Mouse (Mus musculus) E14TG2a.4 (cell line): ENCODE measurements around the gene Rbms3.

Experiments
- H3K27me3 ChIP-seq: 2 replicates; pipeline ENCODE4 v1.6.1; 2014; ENCODE audit warnings: low read length, control low read depth; ENCODE audit not compliant: insufficient read depth
- H3K36me3 ChIP-seq: 2 replicates; pipeline ENCODE4 v1.6.1; 2014; ENCODE audit warnings: low read length, control low read depth; ENCODE audit not compliant: insufficient read depth
- H3K4me1 ChIP-seq: replicated peaks from 2 replicates; pipeline ENCODE4 v1.6.1; 2014; ENCODE audit warnings: low read depth, low read length, control low read depth
- H3K4me3 ChIP-seq: replicated peaks from 2 replicates; pipeline ENCODE4 v1.5.1; 2014; ENCODE audit warnings: mild to moderate bottlenecking, low read length
- H3K9me3 ChIP-seq: 2 replicates; pipeline ENCODE4 v1.6.1; 2014; ENCODE audit warnings: low read length, control low read depth
- CTCF ChIP-seq: conservative IDR thresholded peaks from 2 replicates; pipeline ENCODE4 v1.5.1; 2014; ENCODE audit warnings: low read length
- NANOG ChIP-seq: IDR thresholded peaks from 2 replicates; pipeline ENCODE4 v1.6.1; 2014; ENCODE audit warnings: borderline replicate concordance, low read length, mixed read lengths
- POU5F1 ChIP-seq: IDR thresholded peaks from 2 replicates; pipeline ENCODE4 v1.6.1; 2014; ENCODE audit warnings: low read length, borderline replicate concordance

The Rbms3 gene

GRCm38 (mm10) chr9:117216026-117216755 lies 413.5 kb downstream of the Rbms3 start:
- Histone ChIP-seq H3K27me3 (no peaks in the 10 kb centered on the region), H3K4me3 (no peak overlapping the region), H3K4me1 (no peaks in the 10 kb centered on the region), H3K9me3 (no peaks in the 10 kb centered on the region), H3K36me3 (no peaks in the 10 kb centered on the region)
- no peak for TF ChIP-seq NANOG
- TF ChIP-seq POU5F1: no peak
- no peak for TF ChIP-seq CTCF

GRCm38 (mm10) chr9:117212023-117212422 lies 417.7 kb downstream of the Rbms3 start:
- Histone ChIP-seq H3K4me1 (no peaks in the 10 kb centered on the region), H3K4me3 (no peak overlapping the region), H3K9me3 (no peaks in the 10 kb centered on the region), H3K27me3 (no peaks in the 10 kb centered on the region), H3K36me3 (no peaks in the 10 kb centered on the region)
- TF ChIP-seq NANOG (no peak), POU5F1 (no peak), CTCF (no peak)

GRCm38 (mm10) chr9:117210344-117210743 lies 419.4 kb downstream of the Rbms3 start:
- Histone ChIP-seq H3K9me3 (no peaks in the 10 kb centered on the region), H3K4me1 (no peaks in the 10 kb centered on the region), H3K4me3 (no peak overlapping the region), H3K36me3 (no peaks in the 10 kb centered on the region), H3K27me3 (no peaks in the 10 kb centered on the region)
- TF ChIP-seq POU5F1: no peak
- TF ChIP-seq CTCF: no peak
- TF ChIP-seq NANOG: no peak

GRCm38 (mm10) chr9:117205395-117205794 lies 424.3 kb downstream of the Rbms3 start:
- H3K4me1 ChIP-seq: no peaks in the 10 kb centered on the region
- no peaks in the 10 kb centered on the region for H3K27me3 ChIP-seq
- H3K36me3 ChIP-seq: no peaks in the 10 kb centered on the region
- H3K4me3 ChIP-seq: no peak overlapping the region
- TF ChIP-seq CTCF (no peak), POU5F1 (no peak), NANOG (no peak)
- H3K9me3 ChIP-seq: no peaks in the 10 kb centered on the region

GRCm38 (mm10) chr9:117200067-117200658 lies 429.6 kb downstream of the Rbms3 start:
- H3K36me3 ChIP-seq: no peaks in the 10 kb centered on the region
- TF ChIP-seq CTCF (no peak), POU5F1 (no peak), NANOG (no peak)
- H3K4me3 ChIP-seq: no peak overlapping the region
- no peaks in the 10 kb centered on the region for H3K4me1 ChIP-seq
- H3K9me3 ChIP-seq: no peaks in the 10 kb centered on the region
- no peaks in the 10 kb centered on the region for H3K27me3 ChIP-seq

- Histone ChIP-seq H3K36me3 (no peaks in the 10 kb centered on the region), H3K4me3 (no peak overlapping the region)
- TF ChIP-seq POU5F1 (no peak), NANOG (no peak), CTCF (no peak)
Observed at GRCm38 (mm10) chr9:117197531-117197930, 432.2 kb downstream of the Rbms3 start.

GRCm38 (mm10) chr9:117192565-117193540 lies 436.9 kb downstream of the Rbms3 start:
- Histone ChIP-seq H3K4me3 (no peak overlapping the region), H3K36me3 (no peaks in the 10 kb centered on the region), H3K9me3 (no peaks in the 10 kb centered on the region), H3K27me3 (no peaks in the 10 kb centered on the region), H3K4me1 (peaks cover 6% of the 10 kb centered on the region)
- TF ChIP-seq POU5F1 (no peak), NANOG (no peak), CTCF (no peak)

More at GRCm38 (mm10) chr9:117197531-117197930, 432.2 kb downstream of the Rbms3 start:
- Histone ChIP-seq H3K27me3 (no peaks in the 10 kb centered on the region), H3K4me1 (peaks cover 6% of the 10 kb centered on the region), H3K9me3 (no peaks in the 10 kb centered on the region)

GRCm38 (mm10) chr9:117192093-117192492 lies 437.6 kb downstream of the Rbms3 start:
- no peaks in the 10 kb centered on the region for H3K36me3 ChIP-seq
- no peaks in the 10 kb centered on the region for H3K9me3 ChIP-seq
- no peak for TF ChIP-seq CTCF
- no peak for TF ChIP-seq POU5F1
- no peak for TF ChIP-seq NANOG
- no peaks in the 10 kb centered on the region for H3K27me3 ChIP-seq
- peaks cover 6% of the 10 kb centered on the region for H3K4me1 ChIP-seq
- no peak overlapping the region for H3K4me3 ChIP-seq
